Mouse (Mus musculus) spleen, embryonic (tissue): ENCODE measurements around the gene Zcchc3.

Source experiments
- CTCF ChIA-PET: fragments of 350-600 bp; sonication (Branson Sonifier 250); formaldehyde crosslinking; loops from one replicate; lab custom pipeline; 2022; lab: Charles Lee

Gene Zcchc3

GRCm38 (mm10) chr2:152363245-152364147, 51.3 kb downstream of the Zcchc3 start:
- CTCF ChIA-PET = interaction anchor here (0.5 to 0.7 kb wide), 5 partner anchors 9 to 214 kb away, joined by 3 to 18 read pairs (median 7); no protein-coding TSS in a partner anchor
